In the genomic region with DNA sequence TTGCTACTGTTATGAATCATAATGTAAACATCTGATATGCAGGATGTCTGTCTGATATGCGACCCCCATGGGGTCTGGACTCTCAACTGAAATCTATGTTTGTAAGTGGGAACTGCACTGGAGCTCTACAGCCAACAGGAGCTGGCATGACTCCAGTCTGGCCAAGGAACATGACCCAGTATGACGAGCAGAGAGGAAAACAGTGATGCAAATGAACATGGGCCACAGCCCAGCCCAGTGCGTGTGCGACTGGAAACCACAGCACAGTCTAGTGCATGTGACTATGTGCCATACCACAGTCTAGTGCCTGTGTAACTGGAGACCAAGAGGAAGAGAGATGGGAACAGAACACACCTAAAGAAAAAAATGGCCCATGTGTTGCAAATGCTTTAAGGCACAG, we compare ENCODE assay signal across 20 mouse cellular contexts. TPM values are rescaled to one million over a fixed set of nuclear protein-coding genes. Genes with fewer than 3 reads are reported as not detected.
DNase-seq lines count a peak whose midpoint lies in the region; ATAC-seq and TF ChIP-seq lines count a peak whose summit lies in the region.
"Had no signal": no experiment of that assay in that cellular context is flagged by ENCODE, and none has a peak within 500 bp of the region (broad histone marks: within the 10 kb centered on the region; RNA-seq: fewer than 3 reads in every experiment).

No protein-coding gene starts in this region.

- no peaks in the 10 kb centered on the region for H3K36me3 ChIP-seq in heart, adult 2 months (ENCODE audit: control insufficient read depth, insufficient read depth, low read length)
- peaks cover 58% of the 10 kb centered on the region for H3K36me3 ChIP-seq in lung, embryonic 14.5 days (ENCODE audit: insufficient read depth)
- peaks cover 29% of the 10 kb centered on the region for H3K36me3 ChIP-seq in intestine, embryonic 16.5 days (ENCODE audit: control insufficient read depth, insufficient read depth, low read length)

- ATAC-seq in lung, embryonic 14.5 days (ENCODE audit: insufficient read depth), result peak; percentile 77
- ATAC-seq in intestine, embryonic 16.5 days, result no peak
- ATAC-seq: forebrain, embryonic 16.5 days; intestine, postnatal 0 days had no signal

- TF ChIP-seq EP300 in heart, adult 2 months (IDR thresholded peaks at IDR 0.05; ENCODE audit: insufficient read depth, low read depth, low read length), result no peak

- no peak overlapping the region for H3K27ac ChIP-seq in heart, adult 2 months
- H3K27ac ChIP-seq in lung, embryonic 14.5 days (ENCODE audit: low read depth), result no peak overlapping the region
- H3K27ac ChIP-seq in intestine, embryonic 16.5 days (ENCODE audit: low read length), result no peak overlapping the region
- H3K27ac ChIP-seq: embryonic facial prominence, embryonic 10.5 days; heart, embryonic 15.5 days; hindbrain, embryonic 14.5 days; liver, embryonic 15.5 days; midbrain, embryonic 10.5 days; neural tube, embryonic 15.5 days had no signal

- no peaks in the 10 kb centered on the region for H3K4me1 ChIP-seq in heart, adult 2 months (ENCODE audit: control insufficient read depth, insufficient read depth, low read length)
- H3K4me1 ChIP-seq in lung, embryonic 14.5 days (ENCODE audit: insufficient read depth), result no peaks in the 10 kb centered on the region
- H3K4me1 ChIP-seq in intestine, embryonic 16.5 days (ENCODE audit: control insufficient read depth, insufficient read depth, low read length), result no peaks in the 10 kb centered on the region
- H3K4me1 ChIP-seq: embryonic facial prominence, embryonic 10.5 days; heart, embryonic 15.5 days; liver, embryonic 15.5 days; midbrain, embryonic 10.5 days; neural tube, embryonic 15.5 days had no signal

- DNase-seq in heart, adult 2 months, result peak in 1 of 2 experiments; percentile 29
- DNase-seq in heart, postnatal 36 days, result no peak
- DNase-seq in lung, embryonic 14.5 days, result peak; percentile 67
- DNase-seq in lung, postnatal 25 days (ENCODE audit: low spot score), result no peak
- peak; percentile 85 for DNase-seq in adipocyte (ENCODE audit: low spot score)
- peak; percentile 19 for DNase-seq in lung, postnatal 10 days
- DNase-seq in ovary, adult 18-20 months (ENCODE audit: low spot score), result no peak
- DNase-seq: adrenal gland, adult 2 months; retina, postnatal 1 day; thymus, adult 2 months had no signal

- 38% methylated on average over 4 of the region's 4 CpGs for WGBS in heart, adult 2 months
- 59% methylated on average over 4 of the region's 4 CpGs for WGBS in lung, embryonic 14.5 days
- WGBS in intestine, embryonic 16.5 days, result 67% methylated on average over 4 of the region's 4 CpGs

- H3K4me3 ChIP-seq in heart, adult 2 months, result no peak overlapping the region
- no peak overlapping the region for H3K4me3 ChIP-seq in lung, embryonic 14.5 days (ENCODE audit: low read depth, low read length)
- no peak overlapping the region for H3K4me3 ChIP-seq in intestine, embryonic 16.5 days (ENCODE audit: low read length)
- H3K4me3 ChIP-seq: embryonic facial prominence, embryonic 10.5 days; erythroblast, embryonic 14.5 days; heart, embryonic 15.5 days; liver, embryonic 15.5 days; midbrain, embryonic 10.5 days; neural tube, embryonic 15.5 days had no signal

- TF ChIP-seq POLR2A in heart, adult 2 months (IDR thresholded peaks at IDR 0.05; ENCODE audit: insufficient read depth, low read depth, low read length), result no peak

- no peaks in the 10 kb centered on the region for H3K9me3 ChIP-seq in lung, embryonic 14.5 days (ENCODE audit: low read depth, low read length)
- H3K9me3 ChIP-seq in intestine, embryonic 16.5 days (ENCODE audit: control insufficient read depth, low read length), result no peaks in the 10 kb centered on the region
- H3K9me3 ChIP-seq: embryonic facial prominence, embryonic 10.5 days; heart, embryonic 15.5 days; liver, embryonic 15.5 days had no signal

- intact Hi-C loops in heart, adult 2 months (cut with DNase I), result no loop called here
- intact Hi-C loops in heart, postnatal 36 days (cut with DNase I), result no loop called here

- no peaks in the 10 kb centered on the region for H3K27me3 ChIP-seq in heart, adult 2 months (ENCODE audit: control insufficient read depth, insufficient read depth, low read length)
- no peaks in the 10 kb centered on the region for H3K27me3 ChIP-seq in lung, embryonic 14.5 days (ENCODE audit: insufficient read depth, low read length)
- H3K27me3 ChIP-seq in intestine, embryonic 16.5 days (replicated peaks; ENCODE audit: control insufficient read depth, insufficient read depth, low read length), result no peaks in the 10 kb centered on the region
- H3K27me3 ChIP-seq: heart, embryonic 15.5 days; liver, embryonic 15.5 days; neural tube, embryonic 15.5 days had no signal

- no peak overlapping the region for H3K9ac ChIP-seq in heart, adult 2 months (ENCODE audit: low read depth, low read length)
- no peak overlapping the region for H3K9ac ChIP-seq in lung, embryonic 14.5 days
- no peak overlapping the region for H3K9ac ChIP-seq in intestine, embryonic 16.5 days (ENCODE audit: low read depth, low read length)
- H3K9ac ChIP-seq: heart, embryonic 15.5 days; hindbrain, embryonic 14.5 days; liver, embryonic 15.5 days; neural tube, embryonic 15.5 days had no signal

- 0 out of 2 replicates have a peak, but pooled peaks have one; percentile 5 for TF ChIP-seq CTCF in heart, adult 2 months (IDR thresholded peaks at IDR 0.05)
- TF ChIP-seq CTCF in lung, embryonic 14.5 days (IDR thresholded peaks at IDR 0.05; ENCODE audit: low read depth), result no peak

- H3K4me2 ChIP-seq in lung, embryonic 14.5 days, result no peak overlapping the region
- no peak overlapping the region for H3K4me2 ChIP-seq in intestine, embryonic 16.5 days (ENCODE audit: low read depth, low read length)
- H3K4me2 ChIP-seq: heart, embryonic 15.5 days; hindbrain, embryonic 14.5 days; liver, embryonic 15.5 days; neural tube, embryonic 15.5 days had no signal

- no peaks in the 10 kb centered on the region for H3K79me2 ChIP-seq in heart, adult 2 months (replicated peaks; ENCODE audit: control insufficient read depth, insufficient read depth, low read length)

RNA-seq across cellular contexts. Expression of gene Taf4, which starts 56.4 kb away (rescaled TPM):
- 10 to 100 TPM; 16.4 to 20.5 TPM for total RNA-seq in heart, adult 2 months (2021)
- 7.4 and 8.6 TPM in 2 replicates for polyA plus RNA-seq in heart, adult 2 months (2012; rRNA removed)
- 10 to 100 TPM; 15.5 to 21.3 TPM for total RNA-seq in heart, postnatal 36 days (2021)
- 4.6 and 5.5 TPM in 2 replicates for polyA plus RNA-seq in lung, embryonic 14.5 days (2014; fragmentation: Nextera tagmentation; extraction: Ambion mirVana)
- polyA plus RNA-seq in intestine, embryonic 16.5 days (2015; fragmentation: Nextera tagmentation; extraction: Ambion mirVana), result 1.8 and 2.5 TPM in 2 replicates

Comparison
In these comparisons a context has a peak if more than half of its experiments do, and no peak if none do; other contexts are left out.
1. DNase-seq: peak in lung, embryonic 14.5 days (single experiment), adipocyte (single experiment) and lung, postnatal 10 days (single experiment); none in heart, postnatal 36 days (0 of 2), lung, postnatal 25 days (single experiment) and ovary, adult 18-20 months (single experiment).